23 mouse cellular contexts compared by ENCODE assay signal in genomic region chr3:131570506-131570905, GRCm38 (mm10).
"Had no signal": no experiment of that assay in that cellular context is flagged by ENCODE, and none has a peak within 500 bp of the region (broad histone marks: within the 10 kb centered on the region; RNA-seq: fewer than 3 reads in every experiment).

No protein-coding gene starts in this region.

- H3K4me2 ChIP-seq: heart, embryonic 13.5 days; heart, embryonic 15.5 days; hindbrain, embryonic 13.5 days; hindbrain, embryonic 15.5 days; kidney, embryonic 15.5 days; limb, embryonic 13.5 days; limb, embryonic 15.5 days; liver, embryonic 12.5 days had no signal

- H3K27me3 ChIP-seq: heart, embryonic 13.5 days; heart, embryonic 15.5 days; hindbrain, embryonic 13.5 days; hindbrain, embryonic 15.5 days; kidney, embryonic 15.5 days; limb, embryonic 13.5 days; limb, embryonic 15.5 days; liver, embryonic 12.5 days had no signal

- ATAC-seq: hindbrain, postnatal 0 days; intestine, embryonic 16.5 days; liver, embryonic 12.5 days had no signal

- H3K9ac ChIP-seq: heart, embryonic 13.5 days; heart, embryonic 15.5 days; hindbrain, embryonic 13.5 days; hindbrain, embryonic 15.5 days; kidney, embryonic 15.5 days; limb, embryonic 13.5 days; limb, embryonic 15.5 days; liver, embryonic 12.5 days; liver, embryonic 14.5 days had no signal

- H3K9me3 ChIP-seq: heart, embryonic 10.5 days; heart, embryonic 13.5 days; heart, embryonic 15.5 days; hindbrain, embryonic 13.5 days; hindbrain, embryonic 15.5 days; kidney, embryonic 15.5 days; limb, embryonic 13.5 days; limb, embryonic 15.5 days; liver, embryonic 12.5 days had no signal

- H3K4me3 ChIP-seq: heart, embryonic 10.5 days; heart, embryonic 13.5 days; heart, embryonic 15.5 days; hindbrain, embryonic 13.5 days; hindbrain, embryonic 15.5 days; kidney, embryonic 15.5 days; limb, embryonic 13.5 days; limb, embryonic 15.5 days; liver, embryonic 12.5 days had no signal

- DNase-seq: gastrocnemius, postnatal 14 days; gastrocnemius, postnatal 36 days; heart, adult 18-20 months; heart, postnatal 4 days; kidney, adult 11 months; kidney, adult 8-10 months; kidney, postnatal 14 days; layer of hippocampus, adult 9-11 months; layer of hippocampus, postnatal 36 days; left cerebral cortex, postnatal 4 days had no signal

- H3K27ac ChIP-seq: heart, embryonic 10.5 days; heart, embryonic 13.5 days; heart, embryonic 15.5 days; hindbrain, embryonic 13.5 days; hindbrain, embryonic 15.5 days; hindbrain, postnatal 0 days; kidney, embryonic 15.5 days; kidney, postnatal 0 days; limb, embryonic 13.5 days; limb, embryonic 15.5 days; liver, embryonic 12.5 days; liver, embryonic 14.5 days had no signal

- H3K36me3 ChIP-seq: heart, embryonic 15.5 days; hindbrain, embryonic 15.5 days; limb, embryonic 15.5 days; liver, embryonic 12.5 days had no signal
